Mouse (Mus musculus): ENCODE data around the gene Zfp652.

DNA sequence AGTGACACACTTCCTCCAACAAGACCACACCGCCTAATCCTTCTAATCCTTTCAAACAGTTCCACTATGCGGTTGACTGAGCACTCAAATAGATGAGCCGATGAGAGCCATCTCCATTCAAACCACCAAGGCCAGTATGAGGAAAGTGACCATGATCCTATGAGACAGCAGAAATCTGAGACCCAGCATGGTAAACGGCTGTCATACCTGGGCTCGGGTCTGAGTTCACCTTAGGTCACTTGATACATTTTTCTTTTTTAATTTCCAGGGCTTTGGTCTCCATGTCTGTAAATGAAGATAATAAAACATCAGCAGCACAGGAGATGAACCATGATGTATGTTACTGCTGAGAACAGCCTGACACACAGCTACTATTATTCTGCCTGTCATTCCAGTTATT lies 95.4 kb downstream of the Zfp652 start:
- TF ChIP-seq EP300 (IDR thresholded peaks at IDR 0.05; ENCODE audit: insufficient read depth, low read depth, low read length) (no peak), POLR2A (IDR thresholded peaks at IDR 0.05; ENCODE audit: insufficient read depth, low read depth, low read length) (no peak), CTCF (IDR thresholded peaks at IDR 0.05) (no peak)

All from heart, adult 2 months (tissue).